Mouse (Mus musculus): ENCODE results near the gene Gm20532.
A peak's percentile ranks its signal among the peaks of the same experiment; 100 is the strongest.

Gm20532 gene

GRCm38 (mm10) chr2:26621246-26621645 lies 34.8 kb downstream of the Gm20532 start:
- DNase-seq (ENCODE audit: low read depth, low spot score): no peak

DNA sequence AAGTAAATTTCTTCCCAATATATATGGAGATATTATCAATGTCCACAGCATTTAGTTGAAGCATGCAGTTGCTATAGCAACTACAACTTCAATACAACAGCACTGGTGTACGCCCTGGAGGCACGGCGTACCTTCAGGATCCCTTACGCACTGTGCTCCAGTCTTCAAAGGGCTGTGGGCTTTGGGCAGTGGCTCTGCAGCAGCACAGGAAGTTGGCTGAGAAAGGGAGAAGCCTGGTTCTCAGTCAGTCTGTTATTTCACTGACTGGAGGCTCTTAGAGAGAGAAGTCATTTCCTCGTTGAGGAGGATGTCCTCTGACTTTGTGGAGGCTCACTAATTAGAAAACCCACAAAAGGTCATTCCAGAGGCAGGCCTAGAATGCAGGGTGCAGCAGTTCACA lies 36.5 kb downstream of the Gm20532 start:
- DNase-seq (ENCODE audit: low read depth, low spot score): no peak

- no peak for DNase-seq (ENCODE audit: low read depth, low spot score)
Observed at GRCm38 (mm10) chr2:26625419-26625818, 39.0 kb downstream of the Gm20532 start.

DNA sequence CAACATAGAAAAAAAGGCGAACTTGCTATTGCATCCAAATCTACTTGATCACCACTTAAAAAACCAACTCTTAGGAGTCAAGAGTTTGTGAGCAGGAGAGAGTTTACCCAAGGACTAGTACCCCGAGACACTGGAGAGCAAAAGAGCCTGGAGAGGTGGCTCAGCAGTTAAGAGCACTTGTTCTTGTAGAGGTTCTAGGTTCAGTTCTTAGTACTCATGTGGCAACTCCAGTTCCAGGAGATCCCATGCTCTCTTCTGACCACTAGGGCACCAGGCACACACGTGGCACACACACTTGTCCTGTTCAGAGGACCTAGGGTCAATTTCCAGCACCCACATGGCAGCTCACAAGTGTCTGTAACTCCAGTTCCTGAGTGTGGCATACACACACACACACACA lies 39.6 kb downstream of the Gm20532 start:
- no peak for DNase-seq (ENCODE audit: low read depth, low spot score)

GRCm38 (mm10) chr2:26627921-26628739 lies 41.7 kb downstream of the Gm20532 start, which contains the start of gene Fam69b:
Gene Fam69b (plus strand): TSS chr2:26628457.
- no peak for DNase-seq (ENCODE audit: low read depth, low spot score)

DNA sequence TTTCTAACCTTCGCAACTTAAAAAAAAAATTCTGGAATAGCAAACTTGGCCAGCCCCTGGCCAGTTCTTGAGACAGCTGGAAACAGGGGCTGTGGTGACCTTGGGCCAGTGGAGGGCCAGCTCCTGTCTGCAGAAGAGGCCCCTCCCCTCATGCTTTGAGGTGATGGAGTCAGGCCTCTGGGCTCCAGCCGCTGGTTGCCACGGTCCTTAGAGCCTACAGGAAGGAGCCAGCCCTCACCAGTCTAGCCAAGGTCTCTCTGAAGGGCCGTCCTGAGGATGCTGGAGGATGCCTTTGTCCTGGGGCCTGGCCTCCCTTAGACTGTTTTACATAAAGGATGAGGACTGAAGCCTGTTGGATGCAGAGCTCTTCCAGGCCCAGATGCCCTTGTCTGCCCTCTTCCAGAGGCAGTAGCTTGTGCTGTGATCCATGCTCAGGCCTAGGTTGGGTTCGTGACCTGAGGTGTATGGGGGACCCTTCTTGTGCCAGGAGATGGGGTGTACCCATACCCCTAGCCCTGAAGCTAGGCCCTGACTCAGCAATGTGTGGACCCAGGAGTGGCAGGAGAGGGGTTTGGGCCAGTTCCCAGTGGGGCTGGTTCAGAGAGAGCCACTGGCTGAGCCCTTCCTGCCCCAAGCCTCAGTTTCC lies 42.5 kb downstream of the Gm20532 start:
- DNase-seq (ENCODE audit: low read depth, low spot score): no peak

GRCm38 (mm10) chr2:26632541-26633395 lies 46.3 kb downstream of the Gm20532 start:
- no peak for DNase-seq (ENCODE audit: low read depth, low spot score)

DNA sequence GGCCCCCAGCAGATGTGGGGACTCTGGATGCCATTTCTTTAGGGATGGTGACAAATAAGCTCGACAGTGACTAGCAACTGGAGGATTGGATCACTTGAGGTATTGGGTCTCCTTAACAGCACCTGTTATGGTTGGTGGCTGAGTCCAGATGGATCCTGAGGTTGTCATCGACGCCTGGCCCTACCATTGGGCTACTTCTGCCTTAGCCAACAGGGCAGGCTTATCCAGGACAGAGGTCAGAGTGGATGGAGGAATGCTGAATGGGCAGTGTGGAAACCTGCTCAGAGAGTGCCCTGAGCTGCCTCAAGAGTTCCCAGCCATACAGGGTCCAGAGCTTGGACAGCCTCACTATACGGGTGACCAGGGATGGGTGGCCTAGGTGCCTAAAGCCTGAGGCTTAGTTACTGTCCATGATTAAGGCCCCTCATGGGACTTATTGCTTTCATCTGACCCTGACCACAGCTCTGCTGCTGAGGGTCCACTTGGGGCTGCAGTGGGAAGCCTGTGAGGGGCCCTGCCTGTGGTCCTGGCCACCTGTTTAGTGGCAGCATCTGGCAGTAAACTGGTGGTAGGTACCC lies 47.6 kb downstream of the Gm20532 start:
- DNase-seq (ENCODE audit: low read depth, low spot score): peak; percentile 21

GRCm38 (mm10) chr2:26634629-26635488 lies 48.4 kb downstream of the Gm20532 start:
- peak; percentile 21 for DNase-seq (ENCODE audit: low read depth, low spot score)

GRCm38 (mm10) chr2:26635489-26636324 lies 49.3 kb downstream of the Gm20532 start:
- peak; percentile 13 for DNase-seq (ENCODE audit: low read depth, low spot score)

DNA sequence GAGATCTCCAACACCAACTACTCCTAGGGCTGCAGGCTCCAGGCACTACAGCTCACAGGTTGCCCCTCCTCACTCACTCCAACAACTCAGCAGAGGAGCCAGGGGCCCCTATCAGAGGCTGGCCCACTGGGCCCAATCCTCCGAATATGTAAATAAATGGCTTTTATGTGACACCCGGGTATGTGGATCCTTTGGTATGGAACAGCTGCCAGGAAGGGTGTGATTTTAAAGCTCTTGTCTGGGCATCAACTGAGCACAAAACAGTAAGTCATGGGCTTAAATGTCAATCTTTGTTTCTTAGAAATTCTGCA lies 49.8 kb downstream of the Gm20532 start:
- no peak for DNase-seq (ENCODE audit: low read depth, low spot score)

GRCm38 (mm10) chr2:26637316-26637932 lies 51.0 kb downstream of the Gm20532 start:
- no peak for DNase-seq (ENCODE audit: low read depth, low spot score)

GRCm38 (mm10) chr2:26638039-26638438 lies 51.6 kb downstream of the Gm20532 start:
- DNase-seq (ENCODE audit: low read depth, low spot score): peak; percentile 62

DNA sequence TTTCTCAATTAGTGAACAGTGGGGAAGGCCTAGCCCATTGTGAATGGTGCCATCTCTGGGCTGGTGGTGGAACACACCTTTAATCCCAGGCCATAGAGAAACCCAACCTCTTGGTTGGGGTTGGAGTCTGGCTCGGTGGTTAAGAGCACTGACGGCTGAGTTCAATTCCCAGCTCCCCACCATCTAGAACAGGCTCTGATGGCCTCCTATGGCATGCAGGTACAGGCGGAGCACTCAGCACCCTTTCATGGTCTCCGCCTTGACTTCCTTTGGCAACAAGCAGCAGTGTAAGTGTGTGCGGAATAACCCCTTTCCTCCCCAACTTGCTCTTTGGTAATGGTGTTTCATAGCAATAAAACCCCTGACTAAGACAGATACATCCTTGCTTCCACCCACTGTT lies 52.1 kb downstream of the Gm20532 start:
- no peak for DNase-seq (ENCODE audit: low read depth, low spot score)

- peak; percentile 81 for DNase-seq (ENCODE audit: low read depth, low spot score)
Observed at GRCm38 (mm10) chr2:26639083-26639482, 52.6 kb downstream of the Gm20532 start.

DNA sequence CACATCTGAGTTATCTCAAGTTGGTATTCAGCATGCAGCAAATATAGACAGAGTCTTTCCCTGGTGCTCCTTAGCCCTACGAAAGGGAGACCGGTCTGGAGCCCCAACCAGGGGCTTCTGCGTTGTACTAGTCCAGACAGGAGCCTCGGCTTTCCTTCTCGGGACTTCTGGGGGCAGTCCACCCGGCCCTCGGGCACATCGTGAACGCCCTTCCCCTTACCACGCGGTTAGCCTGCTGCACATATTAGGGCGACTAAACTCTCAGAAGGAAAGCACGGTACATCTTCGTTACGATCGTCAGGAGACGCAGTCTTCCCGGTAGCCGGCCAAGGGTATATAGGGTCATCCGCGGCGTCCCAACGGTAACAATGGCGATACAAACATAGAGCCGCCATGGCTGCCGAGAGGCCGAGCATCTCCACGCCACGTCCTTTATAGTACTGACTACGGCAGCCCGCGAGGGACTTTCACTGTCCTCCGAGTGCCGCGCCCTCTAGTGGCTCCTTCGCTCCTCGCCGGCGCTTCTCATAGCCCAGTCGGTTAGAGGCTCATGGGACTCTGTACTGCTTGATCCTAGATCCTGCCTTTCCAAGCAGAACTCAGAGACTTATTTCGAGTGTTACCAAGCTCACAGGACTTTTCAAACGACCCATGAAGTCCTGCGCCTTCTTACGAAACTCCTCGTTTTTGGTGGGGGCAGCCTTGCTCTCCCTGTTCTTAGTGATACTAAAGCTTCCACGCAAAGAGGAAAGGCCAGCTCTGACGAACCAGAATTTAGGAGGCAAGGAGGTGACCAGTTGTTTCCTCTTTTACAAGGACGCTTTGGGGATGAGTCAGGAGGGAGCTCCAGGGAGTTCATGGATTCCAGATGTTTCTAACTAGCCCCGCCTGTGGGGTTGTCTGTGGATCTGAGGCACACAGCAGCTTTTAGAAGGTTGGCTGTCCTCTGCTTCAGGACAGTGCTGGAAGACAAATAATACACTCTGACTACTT lies 53.7 kb downstream of the Gm20532 start:
- DNase-seq (ENCODE audit: low read depth, low spot score): peak; percentile 94

- no peak for DNase-seq (ENCODE audit: low read depth, low spot score)
Observed at GRCm38 (mm10) chr2:26641006-26641647, 54.7 kb downstream of the Gm20532 start.

DNA sequence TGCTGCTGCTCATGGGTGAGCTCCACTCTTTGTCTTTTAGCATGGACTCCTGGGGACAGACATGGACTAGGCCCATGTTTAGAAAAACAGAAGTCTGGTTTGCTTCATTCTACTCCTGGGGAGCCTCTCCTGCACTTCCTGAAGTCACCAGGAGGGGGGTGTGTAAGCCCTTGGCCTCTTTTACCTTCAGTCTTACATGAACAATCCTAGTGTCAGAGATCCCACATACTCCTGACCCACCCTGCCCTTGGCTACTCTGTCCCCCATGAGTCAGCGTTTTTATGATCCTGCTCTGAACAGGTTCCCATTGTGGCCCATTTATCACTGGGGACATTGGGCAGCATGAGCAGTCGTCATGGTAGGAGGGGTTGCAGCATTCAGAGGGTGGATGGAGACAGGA lies 57.5 kb downstream of the Gm20532 start:
- DNase-seq (ENCODE audit: low read depth, low spot score): peak; percentile 66
